Mouse (Mus musculus) liver, embryonic 15.5 days (tissue): ENCODE data around the gene Zmym5. TPM values are rescaled to one million over a fixed set of nuclear protein-coding genes. Genes with fewer than 3 reads are reported as not detected.
"Not testable (repeated sequence)": the region's sequence is repeated elsewhere in the genome, so short reads cannot be mapped to it uniquely, and the experiment has no call there.

Experiments used
- ATAC-seq: fragments of 200-750 bp; cut with Nextera tagmentation; 2 replicates; pipeline ENCODE4 v1.8.0; 2017; ENCODE audit warnings: moderate number of reproducible peaks, mild to moderate bottlenecking, moderate library complexity; ENCODE audit not compliant: insufficient read depth
- H3K27ac ChIP-seq: fragments of 300-500 bp; sonication (generic); replicated peaks from 2 replicates; pipeline ENCODE4 v1.5.1; 2015; ENCODE audit warnings: mild to moderate bottlenecking, inconsistent platforms
- H3K27me3 ChIP-seq: fragments of 300-500 bp; sonication (generic); 2 replicates; pipeline ENCODE4 v1.6.1; 2015; ENCODE audit warnings: mild to moderate bottlenecking, inconsistent platforms
- H3K36me3 ChIP-seq: fragments of 300-500 bp; sonication (generic); replicated peaks from 2 replicates; pipeline ENCODE4 v1.6.1; 2015; ENCODE audit warnings: moderate library complexity, mild to moderate bottlenecking, inconsistent platforms
- H3K4me1 ChIP-seq: fragments of 300-500 bp; sonication (generic); replicated peaks from 2 replicates; pipeline ENCODE4 v1.6.1; 2015; ENCODE audit warnings: inconsistent platforms
- H3K4me2 ChIP-seq: fragments of 300-500 bp; sonication (generic); 2 replicates; pipeline ENCODE4 v1.6.1; 2015; ENCODE audit warnings: moderate library complexity, mild to moderate bottlenecking, inconsistent platforms
- H3K4me3 ChIP-seq: fragments of 300-500 bp; sonication (generic); replicated peaks from 2 replicates; pipeline ENCODE4 v1.5.1; 2015; ENCODE audit warnings: mild to moderate bottlenecking, inconsistent platforms
- H3K9ac ChIP-seq: fragments of 300-500 bp; sonication (generic); 2 replicates; pipeline ENCODE4 v1.6.1; 2015; ENCODE audit warnings: moderate library complexity, mild to moderate bottlenecking, inconsistent platforms
- H3K9me3 ChIP-seq: fragments of 300-500 bp; sonication (generic); replicated peaks from 2 replicates; pipeline ENCODE4 v1.6.1; 2016; ENCODE audit warnings: inconsistent platforms
- WGBS: fragments of 180-500 bp; shearing (Covaris S2); methylation state at CpG from one replicate; pipeline ENCODE4 v1.1.7; 2015; ENCODE audit warnings: mixed read lengths; ENCODE audit not compliant: insufficient replicate concordance; 5-methylcytosine and 5-hydroxymethylcytosine counted together
- polyA plus RNA-seq: library from polyadenylated mRNA; unstranded; fragments of >200 nt; fragmentation: Nextera tagmentation; extraction: Ambion mirVana; gene quantifications from 2 replicates; pipeline ENCODE4 v1.2.1, GENCODE M21; 2015

Zmym5 gene
- polyA plus RNA-seq, 1 experiment from 2014 or later: 8.0 TPM

DNA sequence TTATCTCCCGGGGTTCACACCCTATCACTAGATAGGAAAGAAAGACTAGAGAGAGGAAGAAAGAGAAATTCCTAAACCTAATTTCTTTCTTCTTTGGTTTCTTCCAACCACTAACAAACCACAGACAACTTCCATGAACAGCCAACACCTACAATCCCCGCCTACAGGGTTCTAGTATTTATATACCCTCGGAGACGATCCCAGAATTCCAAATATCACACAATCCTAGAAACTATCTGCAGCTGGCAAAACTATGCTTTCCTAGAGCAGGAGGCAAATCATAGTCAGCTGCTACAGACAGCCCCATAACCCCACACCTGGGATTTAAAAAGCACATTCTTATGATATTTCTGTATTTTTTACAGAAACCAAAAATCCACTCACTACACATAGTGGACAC is 36.1 kb downstream of the Zmym5 start:
- Histone ChIP-seq H3K36me3 (peaks cover 27% of the 10 kb centered on the region), H3K4me2 (peak overlapping the region; percentile 73), H3K27me3 (no peaks in the 10 kb centered on the region), H3K9ac (peak overlapping the region; percentile 19; the same call in 1 of the 2 replicates), H3K27ac (no peak overlapping the region), H3K4me1 (peaks cover 50% of the 10 kb centered on the region), H3K4me3 (peak overlapping the region; percentile 42), H3K9me3 (no peaks in the 10 kb centered on the region)
- ATAC-seq: no peak
- WGBS: 39% methylated on average over 4 of the region's 4 CpGs

DNA sequence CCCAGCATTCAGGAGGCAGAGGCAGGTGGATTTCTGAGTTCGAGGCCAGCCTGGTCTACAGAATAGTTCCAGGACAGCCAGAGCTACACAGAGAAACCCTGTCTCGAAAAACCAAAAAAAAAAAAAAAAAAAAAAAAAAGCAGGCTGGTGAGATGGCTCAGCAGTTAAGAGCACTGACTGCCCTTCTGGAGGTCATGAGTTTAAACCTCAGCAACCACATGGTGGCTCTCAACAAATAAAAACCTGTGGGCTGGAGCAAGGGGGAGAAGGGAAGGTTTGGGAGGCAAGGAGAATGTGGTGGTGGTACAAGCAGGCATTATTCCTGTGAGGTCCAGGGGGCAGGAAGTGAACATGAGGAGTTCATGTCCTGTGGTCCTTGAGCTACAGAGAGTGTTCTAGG is 45.1 kb downstream of the Zmym5 start:
- H3K9ac ChIP-seq, H3K9me3 ChIP-seq, H3K4me2 ChIP-seq, H3K4me3 ChIP-seq, H3K27ac ChIP-seq, H3K27me3 ChIP-seq, ATAC-seq, H3K4me1 ChIP-seq: not testable (repeated sequence)
- WGBS: 49% methylated on average over 2 of the region's 2 CpGs
- peaks cover 76% of the 10 kb centered on the region for H3K36me3 ChIP-seq

- H3K4me3 ChIP-seq, H3K4me1 ChIP-seq, ATAC-seq, H3K4me2 ChIP-seq, H3K9me3 ChIP-seq, H3K27me3 ChIP-seq, H3K9ac ChIP-seq, H3K27ac ChIP-seq: not testable (repeated sequence)
- peaks cover 78% of the 10 kb centered on the region for H3K36me3 ChIP-seq
- whole genome bisulfite sequencing: 75% methylated on average over 3 of the region's 3 CpGs
These were observed 46.4 kb downstream of the Zmym5 start for GRCm38 (mm10) chr14:56765117-56765516.

DNA sequence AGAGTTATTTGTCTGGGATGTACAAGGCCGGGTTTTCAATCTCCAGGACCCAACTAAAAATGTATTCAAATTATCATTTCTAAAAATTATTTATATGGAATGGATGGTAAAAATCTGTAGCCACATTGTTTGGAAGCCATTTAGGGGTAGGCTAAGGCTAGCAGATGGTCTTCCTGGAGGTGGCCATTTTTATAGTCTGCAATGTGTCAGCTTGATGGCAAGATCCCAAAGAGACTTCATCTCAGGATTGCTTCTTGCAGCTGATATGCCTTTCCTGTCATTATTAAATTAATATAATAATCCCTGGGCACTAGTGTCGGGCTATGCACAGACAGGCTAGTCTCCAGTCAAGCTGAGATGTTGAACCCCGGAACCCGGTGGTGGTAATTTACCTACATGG is 60.2 kb downstream of the Zmym5 start:
- Histone ChIP-seq H3K36me3 (peaks cover 74% of the 10 kb centered on the region), H3K4me1 (no peaks in the 10 kb centered on the region), H3K9me3 (no peaks in the 10 kb centered on the region), H3K4me3 (no peak overlapping the region), H3K4me2 (no peak overlapping the region), H3K9ac (no peak overlapping the region), H3K27me3 (no peaks in the 10 kb centered on the region), H3K27ac (no peak overlapping the region)
- 88% methylated on average over 4 of the region's 4 CpGs for WGBS
- no peak for ATAC-seq

Other genes starting within 250 kb of the Zmym5 start
- gene Cenpj, start 236.3 kb downstream of the Zmym5 start, polyA plus RNA-seq: 3.3 and 4.2 TPM in 2 replicates
- 1.1 and 1.7 TPM in 2 replicates for gene Parp4, start 236.1 kb downstream of the Zmym5 start, polyA plus RNA-seq
- gene Mphosph8, start 143.5 kb downstream of the Zmym5 start, polyA plus RNA-seq: 6.3 and 9.3 TPM in 2 replicates
- 7.9 and 9.6 TPM in 2 replicates for gene Pspc1, start 33.4 kb downstream of the Zmym5 start, polyA plus RNA-seq
- gene Zmym2, start 74.9 kb upstream of the Zmym5 start, polyA plus RNA-seq: 4.6 and 7.9 TPM in 2 replicates
- gene Gja3, start 246.4 kb upstream of the Zmym5 start, polyA plus RNA-seq: 0.35 and 0.38 TPM in 2 replicates